Mouse (Mus musculus): ENCODE measurements around the gene Megf9.

- TF ChIP-seq GABPA (IDR thresholded peaks at IDR 0.05; ENCODE audit: insufficient replicate concordance, low read depth, low read length) (no peak), EP300 (IDR thresholded peaks at IDR 0.05; ENCODE audit: low read length) (no peak), CTCF (conservative IDR thresholded peaks at IDR 0.05 in 1 of 2, IDR thresholded peaks at IDR 0.05 in 1 of 2; ENCODE audit: low read depth in 2 of 2, low read length in 2 of 2) (no peak), NRF1 (IDR thresholded peaks at IDR 0.05; ENCODE audit: low read depth, low read length) (no peak), POLR2A (IDR thresholded peaks at IDR 0.05; ENCODE audit: low read depth, low read length) (no peak), ZKSCAN1 (IDR thresholded peaks at IDR 0.05; ENCODE audit: borderline replicate concordance, low read depth, low read length) (no peak)
Observed at GRCm38 (mm10) chr4:70517646-70518045, 17.1 kb downstream of the Megf9 start.

All from CH12.LX (cell line).